Mouse (Mus musculus) kidney, adult 11 months (tissue): ENCODE data around the gene Amotl2.
A peak's percentile ranks its signal among the peaks of the same experiment; 100 is the strongest.
"Not testable (repeated sequence)": the region's sequence is repeated elsewhere in the genome, so short reads cannot be mapped to it uniquely, and the experiment has no call there.

Experiments
- DNase-seq: peaks from one replicate; pipeline ENCODE4 v3.0.0; 2022

The Amotl2 gene

DNA sequence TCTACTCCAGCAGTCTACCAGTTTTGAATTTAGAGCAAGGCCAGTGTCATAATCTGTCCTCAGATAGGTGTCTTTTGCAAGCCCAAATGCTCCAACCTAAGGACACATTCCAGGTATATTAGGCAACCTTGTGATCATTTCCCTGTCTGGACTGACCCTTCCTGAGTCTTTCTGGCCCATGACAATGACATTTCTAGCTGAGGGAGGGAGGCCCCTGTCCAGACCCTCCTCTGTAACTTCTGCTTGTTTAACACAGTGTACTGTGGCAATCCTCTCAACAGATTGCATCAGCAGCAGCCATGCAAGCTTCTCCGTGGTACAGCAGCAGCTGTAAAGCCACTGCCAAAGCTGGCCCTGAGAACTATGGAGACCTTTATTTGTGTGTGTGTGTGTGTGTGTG lies 19.5 kb downstream of the Amotl2 start:
- no peak for DNase-seq

GRCm38 (mm10) chr9:102737405-102737804 lies 20.9 kb downstream of the Amotl2 start:
- DNase-seq, result peak; percentile 49

- DNase-seq, result peak; percentile 69
Observed at GRCm38 (mm10) chr9:102746753-102747152, 30.3 kb downstream of the Amotl2 start.

DNA sequence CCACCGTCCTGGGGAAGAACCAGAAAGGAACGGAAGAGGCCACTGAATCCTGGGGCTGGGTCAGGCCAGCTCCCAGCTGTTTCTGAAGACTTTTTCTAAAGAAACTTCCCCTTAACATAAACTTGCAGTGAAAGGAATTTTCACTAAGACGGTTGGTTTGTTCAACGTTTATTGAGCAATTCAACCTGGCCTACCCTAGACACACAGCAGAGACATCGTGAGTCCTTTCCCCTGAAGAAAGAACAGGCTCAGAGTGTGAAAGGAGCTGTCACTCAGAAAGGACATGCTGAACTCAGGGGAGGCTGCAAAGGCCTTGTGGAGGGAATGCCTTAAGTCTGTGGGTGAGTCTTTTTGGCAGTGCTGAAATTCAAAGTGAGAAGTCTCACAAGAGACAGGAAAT lies 31.4 kb downstream of the Amotl2 start:
- no peak for DNase-seq

GRCm38 (mm10) chr9:102749216-102749615 lies 32.7 kb downstream of the Amotl2 start:
- DNase-seq, result no peak

DNA sequence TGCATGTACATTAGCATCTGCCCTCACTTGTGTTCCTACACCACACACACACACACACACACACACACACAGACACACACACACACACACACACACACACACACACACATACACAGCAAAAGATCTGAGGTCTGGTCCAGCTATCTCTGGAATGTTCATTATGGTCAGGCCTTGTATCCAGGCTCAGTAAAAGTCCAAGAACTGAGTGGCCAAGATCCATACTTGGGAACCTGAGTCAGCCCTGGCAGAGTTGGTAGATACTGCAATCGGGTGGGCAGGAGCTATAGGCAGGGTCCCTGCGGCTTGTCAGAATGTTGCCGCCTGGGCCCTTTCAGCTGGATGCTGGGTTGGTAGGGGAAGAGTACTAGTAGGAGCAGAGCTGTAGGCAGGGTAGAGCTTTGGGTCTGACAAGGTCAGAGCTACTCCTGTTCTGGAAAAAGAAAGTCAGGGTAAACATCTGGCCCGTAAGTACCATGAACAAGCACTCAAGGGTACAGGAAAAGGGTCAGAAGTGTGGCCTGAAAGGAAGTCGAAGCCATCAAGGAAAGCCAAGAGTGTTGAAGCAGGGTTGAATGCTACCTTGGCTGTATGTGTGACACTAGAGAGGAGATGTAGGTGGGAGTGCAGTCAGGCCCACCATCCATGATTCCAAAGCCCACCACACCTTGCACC lies 35.3 kb downstream of the Amotl2 start:
- no peak for DNase-seq

DNA sequence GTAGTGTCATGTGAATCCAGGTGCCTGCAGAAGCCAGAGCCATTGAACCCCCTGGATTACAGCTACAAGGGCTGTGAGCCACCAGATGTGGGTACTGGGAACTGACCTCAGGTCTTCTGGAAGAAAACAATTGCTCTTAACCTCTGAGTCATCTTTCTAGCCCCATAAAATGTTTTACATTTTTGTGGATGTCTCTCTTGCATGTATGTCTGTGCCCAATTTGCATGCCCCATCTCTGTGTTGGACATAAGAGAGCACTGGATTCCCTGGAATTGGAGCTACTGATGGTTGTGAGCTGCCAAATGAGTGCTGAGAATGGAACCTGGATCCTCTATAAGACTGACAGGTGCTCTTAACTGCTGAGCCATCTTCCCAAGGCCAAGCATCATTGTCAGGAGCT lies 36.8 kb downstream of the Amotl2 start:
- no peak for DNase-seq

DNA sequence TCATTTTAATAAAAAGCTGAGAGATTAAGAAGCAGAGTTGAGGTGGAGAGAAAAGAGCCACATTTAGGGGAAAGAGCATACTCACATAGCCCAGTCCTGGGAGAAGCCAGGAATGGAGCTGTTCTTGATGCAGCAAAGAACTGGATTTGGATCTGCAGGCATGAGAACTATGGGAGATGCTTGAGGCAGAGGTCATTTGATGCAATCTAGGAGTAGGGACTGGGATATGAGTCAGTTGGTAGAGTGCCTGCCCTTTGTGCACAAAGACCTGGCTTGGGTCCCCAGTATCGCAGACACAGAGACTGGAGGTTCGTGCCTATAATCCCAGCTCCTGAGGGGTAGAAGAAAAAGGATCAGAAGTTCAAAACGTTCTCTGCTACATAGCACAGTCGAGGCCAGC lies 38.7 kb downstream of the Amotl2 start:
- no peak for DNase-seq

DNA sequence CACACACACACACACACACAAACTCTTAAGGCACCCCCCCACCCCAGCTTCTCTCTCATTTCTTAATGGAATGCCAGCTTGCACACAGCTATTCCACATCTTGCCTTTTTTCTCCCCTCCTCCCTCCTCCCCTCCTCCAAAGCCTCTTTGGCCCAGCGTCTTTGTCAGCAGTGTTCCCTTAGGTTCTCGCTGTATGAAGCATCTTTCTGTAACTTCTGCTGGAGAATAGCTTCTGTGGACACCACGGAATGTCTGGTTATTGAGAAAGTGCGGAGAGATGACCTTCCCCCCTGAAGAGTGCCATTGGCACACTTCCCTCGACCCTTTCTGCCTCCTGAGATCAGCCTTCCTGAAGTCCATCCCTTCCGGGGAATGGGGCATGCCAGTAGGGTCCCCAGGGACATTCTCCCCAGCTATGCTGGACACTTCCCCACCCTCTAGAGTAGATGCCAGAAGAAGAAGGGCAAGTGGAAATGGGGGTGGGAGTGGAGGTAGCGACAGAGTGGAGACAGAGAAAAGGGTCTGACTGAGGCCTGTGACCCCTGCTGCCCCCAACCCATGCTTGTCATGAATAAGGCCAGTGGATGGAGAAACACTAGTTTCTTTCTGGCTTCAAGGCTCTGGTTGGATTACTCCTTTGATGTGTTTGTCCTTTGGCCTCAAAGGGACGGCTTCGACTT lies 39.3 kb downstream of the Amotl2 start:
- DNase-seq, result no peak

DNA sequence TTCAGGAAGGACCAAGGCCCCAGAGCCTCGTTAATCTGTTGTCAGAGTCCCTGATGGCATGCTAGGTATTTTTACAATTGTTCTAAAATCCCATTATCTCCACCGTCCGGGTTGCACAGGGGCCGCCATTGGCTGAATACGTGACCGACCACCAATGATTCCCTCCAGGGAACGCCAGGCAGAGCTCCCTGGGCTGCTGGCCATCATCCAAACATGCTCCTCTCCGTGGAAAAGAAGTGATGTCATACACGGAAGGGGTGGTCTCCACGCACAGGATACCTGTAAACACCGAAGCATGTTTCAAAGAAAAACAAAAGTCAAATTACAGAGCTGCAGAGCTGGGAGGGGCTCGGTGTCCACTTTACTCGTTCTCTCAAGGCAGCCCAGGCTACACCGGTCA lies 39.9 kb downstream of the Amotl2 start:
- DNase-seq, result no peak

DNA sequence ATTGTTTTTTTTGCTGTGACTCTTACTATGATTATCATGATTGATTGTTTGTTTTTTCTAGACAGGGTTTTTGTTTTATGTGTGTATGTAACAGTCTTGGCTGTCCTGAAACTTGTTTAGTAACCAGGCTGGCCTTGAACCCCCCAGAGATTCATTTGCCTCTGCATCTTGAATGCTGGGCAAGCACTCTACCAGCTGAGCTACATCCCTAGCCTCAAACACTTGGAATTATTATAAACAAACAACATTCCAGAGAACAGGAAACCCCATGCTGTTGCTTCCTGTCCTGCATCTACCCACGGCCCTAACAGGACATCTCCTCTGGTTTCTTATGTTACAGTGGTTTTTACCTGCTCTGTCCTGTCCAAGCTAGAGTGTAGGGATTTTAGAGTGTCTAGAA lies 42.4 kb downstream of the Amotl2 start:
- DNase-seq, result no peak

GRCm38 (mm10) chr9:102759581-102760001 lies 43.1 kb downstream of the Amotl2 start:
- DNase-seq, result no peak

- no peak for DNase-seq
Observed at GRCm38 (mm10) chr9:102761599-102761998, 45.1 kb downstream of the Amotl2 start.

DNA sequence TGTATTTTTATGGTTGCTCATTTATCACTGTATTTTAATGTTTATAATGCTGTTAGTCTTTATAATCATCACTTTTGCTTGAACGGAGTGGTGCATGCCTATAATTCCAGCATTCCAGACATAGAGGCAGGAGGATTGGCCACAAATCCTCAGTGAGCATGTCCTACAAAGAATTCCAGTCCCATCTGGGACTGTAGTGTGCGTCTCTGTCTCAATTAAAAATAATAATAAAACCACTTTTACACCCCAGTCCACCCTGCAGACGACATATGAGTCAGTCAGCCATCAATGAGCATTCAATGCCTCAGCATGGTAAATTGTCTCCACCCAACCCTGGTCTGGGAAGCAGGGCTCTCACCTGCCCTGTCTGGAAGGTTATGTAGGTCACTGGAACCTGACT lies 46.4 kb downstream of the Amotl2 start:
- no peak for DNase-seq

GRCm38 (mm10) chr9:102763520-102763919 lies 47.0 kb downstream of the Amotl2 start:
- peak; percentile 59 for DNase-seq

DNA sequence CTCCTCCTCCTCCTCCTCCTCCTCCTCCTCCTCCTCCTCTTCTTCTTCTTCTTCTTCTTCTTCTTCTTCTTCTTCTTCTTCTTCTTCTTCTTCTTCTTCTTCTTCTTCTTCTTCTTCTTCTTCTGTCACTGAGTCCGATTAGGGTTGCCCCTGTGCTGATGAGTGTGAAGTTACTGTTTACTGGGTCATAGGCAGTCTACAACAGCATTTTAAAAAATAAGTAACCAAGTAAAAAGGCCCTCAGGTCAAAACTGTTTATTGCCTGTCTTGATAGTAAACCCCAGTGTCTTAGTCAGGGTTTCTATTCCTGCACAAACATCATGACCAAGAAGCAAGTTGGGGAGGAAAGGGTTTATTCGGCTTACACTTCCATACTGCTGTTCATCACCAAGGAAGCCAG lies 48.1 kb downstream of the Amotl2 start:
- not testable (repeated sequence) for DNase-seq

- peak; percentile 54 for DNase-seq
Observed at GRCm38 (mm10) chr9:102766741-102767140, 50.3 kb downstream of the Amotl2 start.

DNA sequence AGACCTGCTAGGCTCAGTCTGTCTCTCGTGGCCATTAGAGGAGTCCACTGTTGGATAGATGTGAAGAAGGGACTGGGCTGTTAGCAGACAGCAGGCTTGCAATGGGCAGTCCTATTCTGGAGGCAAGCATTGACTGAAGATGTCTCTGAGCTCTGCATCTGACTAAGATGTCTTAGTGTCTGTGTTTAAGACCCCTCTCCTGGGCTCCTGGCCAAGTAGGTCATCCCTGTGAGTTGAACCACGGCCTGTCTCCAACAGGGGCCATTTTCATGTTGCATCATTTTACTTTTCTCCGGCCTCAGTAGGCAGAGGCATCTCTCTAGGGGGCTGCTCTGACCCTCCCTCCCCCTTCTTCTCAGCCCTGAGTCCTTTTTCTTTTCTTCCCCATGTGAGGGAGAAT lies 52.8 kb downstream of the Amotl2 start:
- no peak for DNase-seq

GRCm38 (mm10) chr9:102770190-102770589 lies 53.7 kb downstream of the Amotl2 start:
- no peak for DNase-seq

DNA sequence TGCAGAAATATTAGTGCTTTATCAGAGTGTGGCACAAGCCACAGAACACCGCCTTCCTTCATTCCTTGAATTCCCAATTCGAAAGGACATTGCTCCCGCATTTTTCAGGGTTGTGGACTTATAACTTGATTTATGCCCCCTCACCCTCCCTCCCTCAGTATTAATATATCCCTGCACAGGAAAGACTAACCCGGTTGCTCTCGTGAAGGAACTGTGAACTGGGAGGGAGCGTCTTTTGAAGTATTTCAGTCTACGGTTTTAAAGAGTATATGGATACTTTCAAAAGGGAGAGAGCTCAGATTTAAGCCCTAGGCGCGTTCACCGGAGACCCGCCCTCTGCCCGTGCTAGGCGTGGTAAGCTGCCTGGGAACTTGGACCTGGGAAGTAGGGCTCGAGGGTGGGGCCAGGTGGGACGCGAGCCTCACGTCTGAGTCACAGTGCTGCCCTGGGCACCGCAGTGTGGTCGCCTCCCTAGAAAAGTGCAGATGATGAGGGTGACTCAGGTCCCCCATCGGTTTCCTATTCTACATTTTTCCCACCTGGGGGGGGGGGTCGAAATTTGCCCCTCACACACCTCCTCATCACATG lies 54.9 kb downstream of the Amotl2 start:
- no peak for DNase-seq

- peak; percentile 71 for DNase-seq
Observed at GRCm38 (mm10) chr9:102777631-102778591, 61.4 kb downstream of the Amotl2 start.

DNA sequence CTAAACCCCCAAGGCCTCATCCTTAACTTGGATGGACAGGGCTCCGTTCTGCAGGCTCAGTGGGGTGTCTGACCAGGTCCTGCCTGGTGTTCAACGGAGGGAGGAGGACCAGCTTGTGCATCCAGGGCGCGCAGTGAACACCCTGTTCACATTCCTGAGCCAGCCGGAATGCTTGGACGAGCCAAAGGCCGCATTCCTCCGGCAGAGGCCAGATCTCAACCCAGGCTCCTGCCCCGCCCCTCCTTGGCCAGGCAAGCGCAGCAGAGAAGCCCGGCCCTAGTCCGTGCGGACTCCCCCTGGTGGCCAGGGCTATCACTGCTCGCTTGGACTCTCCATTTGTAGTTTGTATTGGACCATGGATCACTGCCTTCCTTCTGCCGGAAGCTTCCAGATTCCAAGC lies 63.0 kb downstream of the Amotl2 start:
- peak; percentile 99 for DNase-seq
